Mouse (Mus musculus) adrenal gland, postnatal 14 days (tissue): Measurements from ENCODE around the gene Fkbp8. TPM values are rescaled to one million over a fixed set of nuclear protein-coding genes. Genes with fewer than 3 reads are reported as not detected.

Experiments
- DNase-seq: peaks from one replicate; pipeline ENCODE4 v3.0.0; 2021; ENCODE audit warnings: mixed read lengths
- long read RNA-seq, 2 experiments: library from polyadenylated mRNA; stranded (forward); transcript quantifications; one replicate each; pipeline ENCODE4 v2.0.0; 2021
- total RNA-seq: library from RNA; stranded (reverse); gene quantifications from 2 replicates; pipeline ENCODE4 v1.2.3, GENCODE M21; 2021

The Fkbp8 gene
- total RNA-seq = 235 and 252 TPM in 2 replicates
- long read RNA-seq, experiment 1, transcript Fkbp8-204 (9 exons, 1,799 nt) = minor isoform, 140 of 680 reads
- long read RNA-seq, experiment 1, transcript Fkbp8-201 (9 exons, 1,698 nt) = major isoform, 269 of 680 reads
- long read RNA-seq, experiment 1, transcript Fkbp8-202 (9 exons, 1,720 nt) = minor isoform, 73 of 680 reads
- long read RNA-seq, experiment 1, partial matches to known transcripts = 88 of 680 reads
- long read RNA-seq, experiment 1, other reads (novel, unspliced or antisense) = 104 of 680 reads
- long read RNA-seq, experiment 2, transcript Fkbp8-204 (9 exons, 1,799 nt) = minor isoform, 76 of 407 reads
- long read RNA-seq, experiment 2, transcript Fkbp8-202 (9 exons, 1,720 nt) = minor isoform, 48 of 407 reads
- long read RNA-seq, experiment 2, transcript Fkbp8-201 (9 exons, 1,698 nt) = major isoform, 160 of 407 reads
- long read RNA-seq, experiment 2, partial matches to known transcripts = 80 of 407 reads
- long read RNA-seq, experiment 2, other reads (novel, unspliced or antisense) = 42 of 407 reads

- peak; percentile 98 for DNase-seq
Measured at GRCm38 (mm10) chr8:70527512-70528181, at the start of gene Fkbp8, which contains the start of gene Kxd1. Gene Fkbp8, plus strand, starts transcription at chr8:70527724. Gene Kxd1, minus strand, starts transcription at chr8:70527956.

- no peak for DNase-seq
Measured at GRCm38 (mm10) chr8:70481908-70482307, 45.6 kb upstream of the Fkbp8 start.

DNA sequence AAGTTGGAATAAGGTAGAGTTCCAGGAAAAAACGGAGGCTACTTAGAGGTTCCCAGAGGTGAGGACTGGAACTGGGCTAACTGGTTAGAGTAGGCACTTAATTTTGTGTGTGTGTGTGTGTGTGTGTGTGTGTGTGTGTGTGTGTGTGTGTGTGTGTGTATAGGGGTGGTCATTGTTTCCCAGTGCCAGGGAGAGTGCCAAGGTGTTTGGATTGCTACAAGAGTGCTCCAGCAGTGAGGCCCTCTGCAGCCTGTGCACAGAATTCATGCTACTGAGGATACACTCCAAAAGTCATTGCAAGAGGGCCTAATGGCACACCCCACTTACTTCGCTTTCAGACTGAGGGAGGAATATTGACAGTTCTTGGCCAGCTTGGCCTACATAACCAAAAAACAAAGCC, 44.6 kb upstream of the Fkbp8 start:
- no peak for DNase-seq

DNA sequence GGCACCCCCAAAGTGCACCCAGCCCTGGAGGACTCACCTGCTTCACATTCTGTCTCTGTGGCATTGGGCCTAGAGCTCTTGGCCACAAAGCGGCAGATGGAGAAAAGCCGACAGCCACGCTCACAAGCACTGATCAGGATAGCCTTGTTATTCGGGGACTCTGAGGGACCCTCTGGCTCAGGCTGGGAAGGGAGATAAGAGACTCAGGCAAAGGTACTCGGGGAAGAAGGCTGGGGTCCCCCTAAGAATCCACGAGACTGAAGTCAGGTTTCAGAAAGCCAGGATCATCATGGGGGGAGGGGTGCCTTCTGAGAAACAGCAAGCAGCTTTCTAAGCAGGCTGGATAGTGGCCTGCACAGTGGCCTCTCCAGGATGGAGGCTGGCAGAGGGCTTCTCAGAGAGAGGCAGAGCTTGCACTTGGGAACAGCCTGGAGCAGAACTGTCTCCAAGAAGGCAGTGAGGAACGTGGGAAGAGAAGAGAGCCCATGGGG, 41.3 kb upstream of the Fkbp8 start:
- no peak for DNase-seq

- DNase-seq = no peak
Measured at GRCm38 (mm10) chr8:70486941-70487520, 40.5 kb upstream of the Fkbp8 start, which contains the start of gene Tmem59l. Gene Tmem59l, minus strand, starts transcription at chr8:70487358.

GRCm38 (mm10) chr8:70487993-70488796, 39.3 kb upstream of the Fkbp8 start:
- no peak for DNase-seq

- no peak for DNase-seq
Measured at GRCm38 (mm10) chr8:70488931-70489470, 38.5 kb upstream of the Fkbp8 start.

DNA sequence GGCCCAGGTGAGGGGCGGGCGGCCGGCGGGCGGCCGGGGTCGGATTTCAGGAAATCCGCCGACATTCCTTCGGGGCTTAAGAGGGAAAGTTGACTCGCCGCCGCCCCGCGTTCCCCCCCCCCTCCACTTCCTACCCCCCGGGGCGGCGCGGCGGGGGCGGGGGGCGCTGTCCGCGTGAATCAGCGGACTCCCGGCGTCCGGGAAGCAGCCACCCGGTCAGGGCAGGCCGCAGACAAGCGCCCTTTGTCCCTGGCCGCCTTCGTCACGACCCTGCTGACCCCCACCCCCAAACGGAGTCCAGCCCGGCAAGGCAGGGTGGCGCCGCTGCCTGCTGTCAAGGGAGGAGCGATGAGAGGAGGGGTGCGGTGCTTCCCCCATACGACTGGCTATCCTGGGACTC, 37.9 kb upstream of the Fkbp8 start:
- DNase-seq = no peak

- DNase-seq = no peak
Measured at GRCm38 (mm10) chr8:70490061-70490879, 37.3 kb upstream of the Fkbp8 start.

DNA sequence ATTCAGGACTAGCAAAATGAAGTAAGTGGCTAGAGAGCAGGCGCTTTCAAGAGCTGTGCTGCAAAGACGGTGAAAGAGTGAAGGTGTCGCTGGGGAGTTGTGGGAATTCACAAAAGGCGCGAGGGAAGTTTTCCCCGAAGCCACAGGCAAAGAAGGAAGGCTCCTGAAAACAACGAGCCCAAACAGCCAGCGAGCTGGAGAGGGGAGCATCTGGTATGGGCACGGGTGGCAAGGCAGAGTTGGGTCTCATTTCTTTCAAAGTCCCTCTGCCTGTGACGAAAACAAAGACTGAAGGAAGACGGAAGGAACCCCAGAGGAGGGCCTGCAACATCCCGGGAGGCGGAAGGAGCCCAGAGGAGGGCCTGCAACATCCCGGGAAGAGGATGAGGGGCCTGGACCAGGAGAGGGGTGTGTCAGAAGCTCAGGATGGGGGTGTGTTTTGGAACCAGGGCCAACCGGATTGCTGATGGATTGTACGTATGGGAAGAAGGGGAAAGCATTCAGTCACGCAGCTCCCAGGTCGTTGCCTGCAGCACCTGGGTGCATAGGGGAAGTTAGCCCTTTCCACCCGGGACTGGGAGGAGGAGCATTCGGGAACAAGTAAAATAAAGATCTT, 36.5 kb upstream of the Fkbp8 start:
- DNase-seq = no peak

GRCm38 (mm10) chr8:70492664-70493640, 34.6 kb upstream of the Fkbp8 start, which contains the start of gene Crlf1:
Gene Crlf1, plus strand, starts transcription at chr8:70493158.
- DNase-seq = no peak

- no peak for DNase-seq
Measured at GRCm38 (mm10) chr8:70493692-70494415, 33.7 kb upstream of the Fkbp8 start.

DNA sequence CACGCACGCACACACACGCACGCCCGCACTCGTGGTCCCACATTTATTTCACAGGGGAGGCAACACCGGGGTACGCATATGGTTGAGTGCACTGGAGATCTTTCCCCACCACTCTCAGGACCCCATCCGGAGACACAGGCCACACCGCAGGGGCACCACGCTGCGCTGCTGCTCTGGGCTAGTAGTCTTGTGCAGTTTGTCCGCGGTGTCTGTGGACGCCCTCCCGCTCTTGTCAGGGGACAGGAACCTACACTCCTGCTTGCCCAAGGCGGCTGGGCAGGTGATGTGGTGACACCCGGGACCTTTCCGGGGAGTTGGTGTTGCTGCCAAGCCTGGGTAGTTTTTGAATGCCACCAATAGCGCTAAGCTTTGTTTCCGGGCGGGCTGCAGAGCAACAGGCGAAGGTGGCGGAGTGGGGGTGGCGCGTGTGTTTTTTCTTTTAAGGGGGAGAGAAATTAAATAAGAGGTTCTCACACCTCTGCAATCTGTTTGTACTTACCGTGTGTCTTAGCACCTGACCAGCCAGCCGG, 33.0 kb upstream of the Fkbp8 start:
- DNase-seq = no peak

- no peak for DNase-seq
Measured at GRCm38 (mm10) chr8:70495001-70495770, 32.3 kb upstream of the Fkbp8 start.

- peak; percentile 59 for DNase-seq
Measured at GRCm38 (mm10) chr8:70495771-70496062, 31.8 kb upstream of the Fkbp8 start.

DNA sequence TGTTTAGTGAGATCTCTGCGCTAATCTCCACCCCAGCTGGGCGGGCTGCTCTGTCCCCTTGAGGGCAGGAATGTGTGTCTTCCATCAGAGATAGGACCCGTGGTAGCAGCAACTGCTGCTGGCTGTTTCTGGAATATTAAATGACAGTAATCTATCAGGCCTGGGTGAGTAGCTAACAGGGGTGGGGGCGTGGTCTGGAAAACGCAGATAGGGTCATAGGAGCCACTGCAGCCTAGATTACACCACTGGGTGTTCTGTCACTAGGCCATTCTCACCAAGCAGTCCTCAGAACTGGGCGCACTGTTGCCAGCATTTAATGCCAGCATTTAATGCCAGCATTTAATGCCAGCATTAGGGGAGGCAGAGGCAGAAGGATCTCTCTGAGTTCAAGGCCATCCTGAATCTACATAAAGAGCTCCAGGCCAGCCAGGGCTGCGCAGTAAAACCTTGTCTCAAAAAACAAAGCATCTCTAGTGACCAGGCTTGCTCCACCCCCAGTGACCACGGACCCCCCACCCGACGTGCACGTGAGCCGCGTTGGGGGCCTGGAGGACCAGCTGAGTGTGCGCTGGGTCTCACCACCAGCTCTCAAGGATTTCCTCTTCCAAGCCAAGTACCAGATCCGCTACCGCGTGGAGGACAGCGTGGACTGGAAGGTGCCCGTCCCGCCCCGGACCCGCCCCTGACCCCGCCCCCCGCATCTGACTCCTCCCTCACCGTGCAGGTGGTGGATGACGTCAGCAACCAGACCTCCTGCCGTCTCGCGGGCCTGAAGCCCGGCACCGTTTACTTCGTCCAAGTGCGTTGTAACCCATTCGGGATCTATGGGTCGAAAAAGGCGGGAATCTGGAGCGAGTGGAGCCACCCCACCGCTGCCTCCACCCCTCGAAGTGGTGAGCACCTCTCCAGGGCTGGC, 26.9 kb upstream of the Fkbp8 start:
- no peak for DNase-seq
